Comparison of ENCODE assay signal across 21 mouse cellular contexts in the genomic region with DNA sequence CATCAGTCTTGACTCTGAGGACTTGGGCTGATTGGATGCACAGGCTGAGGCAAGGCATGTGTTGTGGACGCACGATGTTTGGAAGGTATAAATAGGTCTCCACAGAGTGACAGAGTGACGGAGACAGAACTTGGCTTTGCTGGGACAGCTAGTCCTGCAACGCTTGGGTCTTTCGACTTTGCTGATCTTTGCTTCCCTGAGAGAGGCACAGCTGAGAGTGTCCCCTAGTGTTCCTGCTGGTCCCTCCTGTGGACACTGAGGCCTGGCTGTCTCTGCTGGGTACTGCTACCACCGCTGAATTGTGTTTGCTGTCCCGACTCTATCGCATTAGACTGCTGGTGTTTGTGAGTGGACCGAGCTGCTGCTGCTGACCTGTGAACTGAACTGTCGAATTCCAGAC.
DNase-seq lines count a peak whose midpoint lies in the region; ATAC-seq and TF ChIP-seq lines count a peak whose summit lies in the region.
"Had no signal": no experiment of that assay in that cellular context is flagged by ENCODE, and none has a peak within 500 bp of the region (broad histone marks: within the 10 kb centered on the region; RNA-seq: fewer than 3 reads in every experiment).

No protein-coding gene starts in this region.

- no peaks in the 10 kb centered on the region for H3K4me1 ChIP-seq in heart, adult 2 months (ENCODE audit: control insufficient read depth, insufficient read depth, low read length)
- no peaks in the 10 kb centered on the region for H3K4me1 ChIP-seq in megakaryocyte, embryonic 14.5 days
- H3K4me1 ChIP-seq in cerebellum, adult 2 months (ENCODE audit: control insufficient read depth, insufficient read depth, low read length), result no peaks in the 10 kb centered on the region; the same call in 1 of the 2 replicates
- H3K4me1 ChIP-seq: hindbrain, embryonic 12.5 days; liver, embryonic 13.5 days had no signal

- H3K36me3 ChIP-seq in heart, adult 2 months (ENCODE audit: control insufficient read depth, insufficient read depth, low read length), result no peaks in the 10 kb centered on the region
- no peaks in the 10 kb centered on the region for H3K36me3 ChIP-seq in megakaryocyte, embryonic 14.5 days (replicated peaks; ENCODE audit: low read length)
- H3K36me3 ChIP-seq: heart, embryonic 13.5 days; hindbrain, embryonic 12.5 days; liver, embryonic 13.5 days; midbrain, embryonic 13.5 days had no signal

- no peak for TF ChIP-seq EP300 in heart, adult 2 months (IDR thresholded peaks at IDR 0.05; ENCODE audit: insufficient read depth, low read depth, low read length)

- 53% methylated on average over 10 of the region's 10 CpGs for WGBS in heart, adult 2 months
- WGBS in cerebellum, adult 2 months, result 67% methylated on average over 10 of the region's 10 CpGs

- H3K9me3 ChIP-seq in megakaryocyte, embryonic 14.5 days, result peaks cover 4% of the 10 kb centered on the region
- H3K9me3 ChIP-seq: heart, embryonic 13.5 days; hindbrain, embryonic 12.5 days; liver, embryonic 13.5 days; midbrain, embryonic 13.5 days had no signal

- ATAC-seq in megakaryocyte, adult 5-6 weeks (ENCODE audit: poor library complexity, severe bottlenecking), result no peak
- ATAC-seq: forebrain, postnatal 0 days; intestine, postnatal 0 days; midbrain, embryonic 13.5 days had no signal

- H3K79me2 ChIP-seq in heart, adult 2 months (replicated peaks; ENCODE audit: control insufficient read depth, insufficient read depth, low read length), result no peaks in the 10 kb centered on the region

- H3K27ac ChIP-seq in heart, adult 2 months, result no peak overlapping the region
- H3K27ac ChIP-seq in cerebellum, adult 2 months (ENCODE audit: insufficient read depth, low read length), result no peak overlapping the region
- H3K27ac ChIP-seq: heart, embryonic 13.5 days; hindbrain, embryonic 12.5 days; liver, embryonic 13.5 days; midbrain, embryonic 13.5 days; stomach, postnatal 0 days had no signal

- H3K4me3 ChIP-seq in heart, adult 2 months, result no peak overlapping the region
- peak overlapping the region; percentile 0 for H3K4me3 ChIP-seq in megakaryocyte, embryonic 14.5 days (replicated peaks)
- no peak overlapping the region for H3K4me3 ChIP-seq in cerebellum, adult 2 months (replicated peaks; ENCODE audit: insufficient read depth, low read depth, low read length)
- H3K4me3 ChIP-seq: heart, embryonic 13.5 days; hindbrain, embryonic 12.5 days; liver, embryonic 13.5 days; midbrain, embryonic 13.5 days had no signal

- no peak for TF ChIP-seq POLR2A in heart, adult 2 months (IDR thresholded peaks at IDR 0.05; ENCODE audit: insufficient read depth, low read depth, low read length)
- TF ChIP-seq POLR2A in cerebellum, adult 2 months (IDR thresholded peaks at IDR 0.05; ENCODE audit: borderline replicate concordance, insufficient read depth, low read length), result no peak

- H3K9ac ChIP-seq in heart, adult 2 months (ENCODE audit: low read depth, low read length), result no peak overlapping the region
- H3K9ac ChIP-seq: forebrain, postnatal 0 days; heart, embryonic 13.5 days; hindbrain, embryonic 12.5 days; liver, embryonic 13.5 days; midbrain, embryonic 13.5 days had no signal

- TF ChIP-seq CTCF in heart, adult 2 months (IDR thresholded peaks at IDR 0.05), result peak; percentile 46
- TF ChIP-seq CTCF in cerebellum, adult 2 months (IDR thresholded peaks at IDR 0.05; ENCODE audit: borderline replicate concordance, insufficient read depth, low read depth, low read length), result no peak

- H3K27me3 ChIP-seq in heart, adult 2 months (ENCODE audit: control insufficient read depth, insufficient read depth, low read length), result no peaks in the 10 kb centered on the region
- peaks cover 2% of the 10 kb centered on the region for H3K27me3 ChIP-seq in megakaryocyte, embryonic 14.5 days (replicated peaks)
- H3K27me3 ChIP-seq in cerebellum, adult 2 months (ENCODE audit: control insufficient read depth, insufficient read depth, low read length), result no peaks in the 10 kb centered on the region
- H3K27me3 ChIP-seq: hindbrain, embryonic 12.5 days; liver, embryonic 13.5 days; midbrain, embryonic 13.5 days had no signal

- intact Hi-C loops in heart, adult 2 months (cut with DNase I), result loop anchor here (5.0 to 10.0 kb wide), 3 partner anchors 80 to 220 kb away; a partner anchor contains a TSS

- peak in 1 of 2 experiments; percentile 7 for DNase-seq in heart, adult 2 months
- DNase-seq in heart, adult 8-10 months (ENCODE audit: low spot score), result no peak
- DNase-seq in lung, postnatal 14 days, result peak; percentile 46
- DNase-seq in left cerebral cortex, adult 11 months (ENCODE audit: low spot score), result no peak
- DNase-seq in cerebellum, adult 2 months, result no peak
- DNase-seq: adrenal gland, postnatal 36 days; cerebellum, adult 9-11 months; forebrain, postnatal 0 days; gastrocnemius, postnatal 25 days; kidney, postnatal 36 days; layer of hippocampus, postnatal 36 days; liver, embryonic 13.5 days; right cerebral cortex, postnatal 14 days; thymus, adult 2 months had no signal
